Mouse (Mus musculus) heart, adult 2 months (tissue): ENCODE data around the gene Zfp82. TPM values are rescaled to one million over a fixed set of nuclear protein-coding genes. Genes with fewer than 3 reads are reported as not detected.

ENCODE experiments used
- DNase-seq, 2 experiments: peaks; one replicate each; pipeline ENCODE4 v3.0.0; 2021
- H3K27ac ChIP-seq: fragments of 200-600 bp; 2 replicates; pipeline ENCODE4 v1.8.1; 2022
- H3K27me3 ChIP-seq: fragments of 200-500 bp; 2 replicates; pipeline ENCODE4 v1.6.1; 2012; ENCODE audit warnings: mild to moderate bottlenecking, low read length, inconsistent platforms, mixed read lengths; ENCODE audit not compliant: control insufficient read depth, insufficient read depth
- H3K36me3 ChIP-seq: fragments of 200-500 bp; 2 replicates; pipeline ENCODE4 v1.6.1; 2012; ENCODE audit warnings: low read length, inconsistent platforms; ENCODE audit not compliant: control insufficient read depth, insufficient read depth
- H3K4me1 ChIP-seq: fragments of 200-500 bp; 2 replicates; pipeline ENCODE4 v1.6.1; 2011; ENCODE audit warnings: low read length; ENCODE audit not compliant: control insufficient read depth, insufficient read depth
- H3K4me3 ChIP-seq: fragments of 200-600 bp; 2 replicates; pipeline ENCODE4 v1.8.1; 2022
- H3K79me2 ChIP-seq: fragments of 200-500 bp; replicated peaks from 2 replicates; pipeline ENCODE4 v1.6.1; 2012; ENCODE audit warnings: mild to moderate bottlenecking, inconsistent platforms, low read length, moderate library complexity, mixed read lengths; ENCODE audit not compliant: control insufficient read depth, insufficient read depth
- H3K9ac ChIP-seq: fragments of 200-500 bp; 2 replicates; pipeline ENCODE4 v1.6.1; 2012; ENCODE audit warnings: low read depth, mild to moderate bottlenecking, control low read depth, inconsistent platforms, low read length, mixed read lengths
- CTCF ChIP-seq: fragments of 200-600 bp; IDR thresholded peaks from 2 replicates; pipeline ENCODE4 v1.8.1; 2022; ENCODE audit warnings: antibody characterized with exemption, mild to moderate bottlenecking, moderate library complexity
- EP300 ChIP-seq: fragments of 200-500 bp; IDR thresholded peaks from 2 replicates; pipeline ENCODE4 v1.6.1; 2011; ENCODE audit warnings: low read depth, low read length, control low read depth; ENCODE audit not compliant: insufficient read depth
- POLR2A ChIP-seq: fragments of 200-500 bp; IDR thresholded peaks from 2 replicates; pipeline ENCODE4 v1.6.1; 2011; ENCODE audit warnings: mild to moderate bottlenecking, low read depth, low read length, control low read depth; ENCODE audit not compliant: insufficient read depth
- WGBS: fragments of 180-500 bp; shearing (Covaris S2); methylation state at CpG from one replicate; pipeline ENCODE4 v1.1.7; 2018; 5-methylcytosine and 5-hydroxymethylcytosine counted together
- intact Hi-C: fragments of 180-260 bp; cut with DNase I; formaldehyde crosslinking; loops from one replicate; pipeline ENCODE4 v1.15.1; 2025
- polyA plus RNA-seq: library from polyadenylated mRNA; depleted of rRNA; stranded (reverse); fragments of >200 nt; gene quantifications from 2 replicates; pipeline ENCODE4 v1.2.3, GENCODE M21; 2012
- total RNA-seq, 2 experiments: library from RNA; stranded (reverse); gene quantifications; 2 replicates each; pipeline ENCODE4 v1.2.3; 2021

Gene Zfp82
- total and polyA plus RNA-seq, 3 experiments = 0.74 to 2.8 (median 1.3) TPM

DNA sequence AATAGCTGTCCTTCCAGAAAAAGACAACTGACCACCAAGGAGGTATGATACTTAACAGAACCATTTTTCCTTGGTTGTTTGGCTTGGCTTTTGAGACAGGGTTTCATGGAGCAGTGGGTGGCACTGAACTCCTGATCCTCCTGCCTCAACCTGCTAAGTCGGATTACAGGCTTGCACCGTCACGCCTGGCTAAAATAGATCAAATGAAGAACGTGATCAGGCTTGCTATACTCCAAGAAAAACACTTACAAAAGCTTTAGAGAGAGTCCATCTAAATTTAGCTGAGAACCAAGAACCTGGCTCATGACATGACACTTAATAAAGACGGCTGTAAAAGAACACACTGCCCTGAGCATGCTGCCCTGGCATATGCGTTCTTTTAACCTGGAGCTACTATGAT, 12.4 kb downstream of the Zfp82 start:
- TF ChIP-seq POLR2A = no peak
- no peak for TF ChIP-seq EP300
- no peak for TF ChIP-seq CTCF
- WGBS = 69% methylated on average over 6 of the region's 6 CpGs
- no peaks in the 10 kb centered on the region for H3K79me2 ChIP-seq
- H3K36me3 ChIP-seq = no peaks in the 10 kb centered on the region
- DNase-seq = no peak
- no peaks in the 10 kb centered on the region for H3K27me3 ChIP-seq
- H3K27ac ChIP-seq = peak overlapping the region; percentile 48
- no peak overlapping the region for H3K4me3 ChIP-seq
- H3K9ac ChIP-seq = no peak overlapping the region
- intact Hi-C loops = no loop called here
- H3K4me1 ChIP-seq = no peaks in the 10 kb centered on the region

DNA sequence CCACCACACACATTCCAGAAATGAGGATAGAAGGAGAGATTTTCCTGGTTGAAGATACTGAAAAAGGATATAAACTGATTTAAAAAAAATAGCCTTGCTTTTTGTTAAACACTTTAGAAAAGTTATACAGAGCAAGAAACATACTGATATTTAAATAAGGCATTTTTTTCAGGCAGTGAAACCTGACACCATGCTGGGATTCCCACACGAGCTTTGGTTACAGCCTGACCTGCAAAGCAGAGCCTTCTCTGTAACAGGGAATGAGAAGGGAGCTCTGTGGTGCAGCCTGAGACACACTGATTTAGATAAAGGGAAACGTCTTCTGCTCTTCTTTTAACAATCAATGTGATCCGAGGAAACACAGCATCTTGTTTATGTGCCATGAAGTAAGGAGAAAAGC, 19.1 kb downstream of the Zfp82 start:
- Histone ChIP-seq H3K27me3 (no peaks in the 10 kb centered on the region), H3K4me1 (peaks cover 3% of the 10 kb centered on the region; the same call in 1 of the 2 replicates), H3K4me3 (no peak overlapping the region), H3K36me3 (no peaks in the 10 kb centered on the region), H3K79me2 (no peaks in the 10 kb centered on the region), H3K9ac (no peak overlapping the region), H3K27ac (no peak overlapping the region)
- intact Hi-C loops = loop anchor here (5.0 kb wide), 1 partner anchor 146 kb away; the partner anchor contains the start of genes Zfp27 and Zfp383
- no peak for DNase-seq
- 13% methylated on average over 3 of the region's 3 CpGs for WGBS
- TF ChIP-seq CTCF (no peak), POLR2A (no peak), EP300 (no peak)

DNA sequence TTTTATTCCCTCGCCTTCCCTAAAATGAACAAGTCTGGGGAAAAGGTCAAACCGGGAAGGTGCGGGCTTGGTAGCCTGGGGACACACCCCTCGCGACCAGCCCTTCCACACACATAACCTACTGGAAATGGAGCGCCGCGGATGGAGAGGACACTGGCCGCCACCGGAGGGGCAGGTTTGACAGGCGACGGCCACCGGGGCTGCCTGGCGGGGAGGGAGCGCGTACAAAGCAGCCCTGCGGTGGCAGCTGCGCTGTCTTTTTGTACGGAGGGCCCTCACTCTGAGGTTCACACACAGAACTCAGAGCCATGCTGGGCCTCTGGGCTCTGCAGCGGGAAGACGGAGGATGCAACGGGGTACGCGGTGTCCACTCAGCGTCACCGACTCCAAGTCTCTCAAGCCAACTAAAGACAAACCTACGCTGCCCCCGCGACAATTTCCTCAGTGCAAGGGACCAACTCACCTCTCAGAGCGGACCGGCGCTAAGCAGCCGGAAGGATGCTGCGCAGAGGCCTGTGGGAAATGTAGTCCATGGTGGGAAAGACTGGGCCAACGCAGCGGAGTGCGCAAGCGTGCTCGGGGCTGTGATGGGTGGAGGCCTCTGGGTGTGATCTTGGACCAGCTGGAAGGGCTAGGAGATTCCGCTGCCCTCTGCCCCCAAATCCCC, 21.7 kb downstream of the Zfp82 start, which contains the start of gene Zfp14:
Gene Zfp14, minus strand, starts transcription at position 499 of the 667 bp plus-strand sequence.
- WGBS = under 1% methylated on average over 40 of the region's 40 CpGs
- H3K4me1 ChIP-seq = peaks cover 3% of the 10 kb centered on the region; the same call in 1 of the 2 replicates
- TF ChIP-seq CTCF (no peak), POLR2A (peak; percentile 82), EP300 (no peak)
- H3K27me3 ChIP-seq = no peaks in the 10 kb centered on the region
- H3K4me3 ChIP-seq = peak within 1 kb of the TSS; percentile 81
- H3K27ac ChIP-seq = peak within 1 kb of the TSS; percentile 58
- intact Hi-C loops = loop anchor here (2.0 to 5.0 kb wide), 2 partner anchors 40 to 144 kb away; partner anchors contain the start of genes Gm26920, Zfp27, Zfp383 and Zfp566
- H3K9ac ChIP-seq = peak within 1 kb of the TSS; percentile 62
- peak; percentile 93 for DNase-seq
- H3K79me2 ChIP-seq = no peaks in the 10 kb centered on the region
- H3K36me3 ChIP-seq = no peaks in the 10 kb centered on the region

DNA sequence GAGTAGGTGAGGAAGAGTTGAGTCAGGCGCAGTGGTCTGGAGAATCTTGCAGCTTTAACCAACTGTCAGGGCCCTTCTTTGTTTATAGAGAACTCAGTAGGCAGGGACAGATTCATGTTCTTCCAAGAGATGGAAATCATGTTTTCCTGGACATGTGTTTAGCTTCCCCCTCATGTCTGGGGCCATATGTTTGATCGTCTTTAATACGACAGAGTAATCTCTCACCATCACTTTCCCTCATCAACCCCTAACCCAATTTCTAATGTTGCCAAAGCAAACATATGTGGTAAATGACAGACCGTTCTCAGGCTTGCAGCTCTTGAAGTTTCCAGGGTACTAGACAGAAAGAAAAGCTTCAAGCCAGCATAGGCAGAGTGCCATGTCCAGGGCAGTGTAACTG, 24.6 kb downstream of the Zfp82 start:
- no peak overlapping the region for H3K27ac ChIP-seq
- H3K4me3 ChIP-seq = no peak overlapping the region
- TF ChIP-seq CTCF (no peak), POLR2A (no peak), EP300 (no peak)
- no peaks in the 10 kb centered on the region for H3K36me3 ChIP-seq
- H3K9ac ChIP-seq = no peak overlapping the region
- WGBS = 76% methylated on average over 4 of the region's 4 CpGs
- no peaks in the 10 kb centered on the region for H3K79me2 ChIP-seq
- H3K27me3 ChIP-seq = no peaks in the 10 kb centered on the region
- DNase-seq = no peak
- intact Hi-C loops = loop anchor here (2.0 kb wide), 1 partner anchor 95 kb away; no protein-coding TSS in a partner anchor
- H3K4me1 ChIP-seq = peaks cover 3% of the 10 kb centered on the region; the same call in 1 of the 2 replicates

DNA sequence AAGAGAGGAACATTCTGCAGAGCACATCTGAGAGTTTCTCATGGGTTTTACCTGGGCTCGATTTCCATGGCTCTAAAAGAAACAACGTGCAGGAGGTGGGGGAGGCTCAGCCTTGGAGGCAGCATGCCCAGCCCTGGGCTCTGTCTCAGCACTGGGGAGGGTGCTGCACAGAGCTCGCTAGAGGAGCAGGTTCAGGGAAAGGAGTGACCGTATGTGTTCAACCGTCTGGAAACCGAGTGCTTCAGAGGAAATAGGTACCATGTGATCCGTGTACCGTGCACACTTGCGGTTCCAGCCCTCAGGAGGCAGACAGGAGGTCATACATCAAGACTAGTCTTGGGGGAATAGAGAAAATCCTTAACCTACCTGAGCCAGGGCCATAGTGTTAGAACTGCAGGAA, 28.3 kb downstream of the Zfp82 start:
- DNase-seq = no peak
- Histone ChIP-seq H3K4me1 (no peaks in the 10 kb centered on the region), H3K79me2 (no peaks in the 10 kb centered on the region), H3K27ac (no peak overlapping the region), H3K4me3 (no peak overlapping the region), H3K9ac (no peak overlapping the region), H3K27me3 (no peaks in the 10 kb centered on the region), H3K36me3 (no peaks in the 10 kb centered on the region)
- 64% methylated on average over 9 of the region's 9 CpGs for WGBS
- intact Hi-C loops = no loop called here
- TF ChIP-seq EP300 (no peak), CTCF (no peak), POLR2A (no peak)

DNA sequence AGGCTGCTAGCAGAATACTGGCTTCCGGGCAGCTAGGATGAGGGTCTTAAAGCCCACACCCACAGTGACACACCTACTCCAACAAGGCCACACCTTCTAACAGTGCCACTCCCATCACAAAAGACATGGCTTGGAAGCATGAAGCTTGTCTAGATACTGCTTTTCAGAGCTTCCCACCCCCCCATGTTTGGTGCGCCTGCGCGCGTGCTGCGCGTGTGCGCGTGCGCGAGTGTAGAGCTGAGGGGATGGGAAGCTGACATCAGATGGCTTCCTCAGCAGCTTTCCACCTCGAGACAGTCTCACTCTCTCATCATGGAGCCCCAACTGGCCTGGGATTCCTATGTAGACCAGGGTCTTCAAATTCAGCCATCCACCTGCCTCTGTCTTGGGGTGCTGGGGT, 38.4 kb downstream of the Zfp82 start:
- Histone ChIP-seq H3K9ac (no peak overlapping the region), H3K4me3 (no peak overlapping the region), H3K27me3 (no peaks in the 10 kb centered on the region), H3K79me2 (no peaks in the 10 kb centered on the region), H3K27ac (no peak overlapping the region), H3K4me1 (no peaks in the 10 kb centered on the region), H3K36me3 (no peaks in the 10 kb centered on the region)
- TF ChIP-seq POLR2A (no peak), CTCF (no peak), EP300 (no peak)
- 92% methylated on average over 12 of the region's 12 CpGs for WGBS
- DNase-seq = no peak
- intact Hi-C loops = no loop called here
